Comparison of ENCODE assay signal across 12 mouse cellular contexts in the genomic region with DNA sequence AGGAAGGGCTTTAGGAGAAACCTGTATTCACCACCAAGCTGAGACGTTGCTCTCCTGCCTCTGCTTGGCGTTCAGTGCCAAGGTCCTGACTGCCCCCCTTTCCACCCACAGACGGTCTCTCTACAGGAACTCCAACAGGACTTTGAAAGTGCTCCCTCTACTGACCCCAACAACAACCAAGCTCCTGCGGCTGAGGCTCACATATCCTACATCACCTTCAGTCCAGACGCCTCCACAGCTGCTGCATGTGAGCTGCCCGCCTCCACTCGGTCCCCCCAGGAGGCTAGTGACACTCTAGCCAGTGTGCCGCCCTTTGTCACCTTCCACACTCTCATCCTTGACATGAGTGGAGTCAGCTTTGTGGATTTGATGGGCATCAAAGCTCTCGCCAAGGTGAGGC. TPM values are rescaled to one million over a fixed set of nuclear protein-coding genes. Genes with fewer than 3 reads are reported as not detected.
DNase-seq lines count a peak whose midpoint lies in the region; ATAC-seq and TF ChIP-seq lines count a peak whose summit lies in the region.
"Had no signal": no experiment of that assay in that cellular context is flagged by ENCODE, and none has a peak within 500 bp of the region (broad histone marks: within the 10 kb centered on the region; RNA-seq: fewer than 3 reads in every experiment).

No protein-coding gene starts in this region.

- H3K4me1 ChIP-seq in heart, embryonic 10.5 days = peaks cover 24% of the 10 kb centered on the region
- H3K4me1 ChIP-seq in lung, embryonic 16.5 days (replicated peaks; ENCODE audit: control insufficient read depth, insufficient read depth, low read length) = peaks cover 19% of the 10 kb centered on the region
- peaks cover 13 to 40% of the 10 kb centered on the region in 2 experiments for H3K4me1 ChIP-seq in CH12.LX (ENCODE audit: control insufficient read depth in 1 of 2, insufficient read depth in 2 of 2)

- no peak overlapping the region for H3K4me3 ChIP-seq in heart, embryonic 10.5 days
- no peak overlapping the region for H3K4me3 ChIP-seq in lung, embryonic 16.5 days (ENCODE audit: low read length)
- no peak overlapping the region for H3K4me3 ChIP-seq in CH12.LX (replicated peaks in 1 of 3; ENCODE audit: low read depth in 2 of 3, low read length in 2 of 3, poor library complexity in 1 of 3)
- H3K4me3 ChIP-seq: stomach, embryonic 15.5 days had no signal

- dilution Hi-C loops in CH12.LX (cut with MboI; ENCODE audit: extremely low pct_ligation_motif_present, extremely low pct_unique_long_range_greater_than_20kb, low sequenced_read_pairs) = no loop called here

- H3K9ac ChIP-seq in lung, embryonic 16.5 days (ENCODE audit: low read length) = no peak overlapping the region
- no peak overlapping the region for H3K9ac ChIP-seq in CH12.LX (ENCODE audit: insufficient read depth, low read depth)
- H3K9ac ChIP-seq: stomach, embryonic 15.5 days had no signal

- H3K27ac ChIP-seq in heart, embryonic 10.5 days = no peak overlapping the region
- peak overlapping the region; percentile 71 for H3K27ac ChIP-seq in lung, embryonic 16.5 days (ENCODE audit: low read length)
- no peak overlapping the region for H3K27ac ChIP-seq in CH12.LX (ENCODE audit: insufficient read depth, low read depth)
- H3K27ac ChIP-seq: stomach, embryonic 15.5 days had no signal

- H3K36me3 ChIP-seq in heart, embryonic 10.5 days = no peaks in the 10 kb centered on the region
- H3K36me3 ChIP-seq in lung, embryonic 16.5 days (ENCODE audit: control insufficient read depth, insufficient read depth, low read length) = no peaks in the 10 kb centered on the region
- no peaks in the 10 kb centered on the region for H3K36me3 ChIP-seq in CH12.LX (replicated peaks in 1 of 2; ENCODE audit: control insufficient read depth in 1 of 2, insufficient read depth in 1 of 2, low read length in 1 of 2)
- H3K36me3 ChIP-seq: stomach, embryonic 15.5 days had no signal

- no peak for ATAC-seq in lung, embryonic 16.5 days (ENCODE audit: low read depth)
- ATAC-seq in common myeloid progenitor, adult 5-6 weeks (replicated peaks; ENCODE audit: low read depth, poor library complexity, severe bottlenecking) = peak; percentile 49
- ATAC-seq: inflammation-experienced regulatory T-cells, adult 6 months had no signal

- no peak for TF ChIP-seq POLR2A in CH12.LX (IDR thresholded peaks at IDR 0.05; ENCODE audit: low read depth, low read length)

- DNase-seq in heart, embryonic 10.5 days (ENCODE audit: low spot score) = peak; percentile 73
- DNase-seq in heart, postnatal 4 days = no peak
- no peak for DNase-seq in lung, postnatal 25 days (ENCODE audit: low spot score)
- DNase-seq in CH12.LX (ENCODE audit: extremely low read depth) = no peak
- no peak for DNase-seq in embryo, embryonic 10 days (ENCODE audit: low spot score)
- no peak for DNase-seq in thymus, postnatal 0 days (ENCODE audit: low spot score)
- DNase-seq: kidney, postnatal 36 days; right cerebral cortex, postnatal 25 days had no signal

- no peak for TF ChIP-seq EP300 in CH12.LX (IDR thresholded peaks at IDR 0.05; ENCODE audit: low read length)

- peak; percentile 30 for TF ChIP-seq RAD21 in CH12.LX (IDR thresholded peaks at IDR 0.05; ENCODE audit: low read depth, low read length)

- no peaks in the 10 kb centered on the region for H3K79me2 ChIP-seq in CH12.LX (replicated peaks; ENCODE audit: control insufficient read depth, extremely low read depth, insufficient read depth, poor library complexity, severe bottlenecking)

- TF ChIP-seq CTCF in CH12.LX (conservative IDR thresholded peaks at IDR 0.05 in 1 of 2, IDR thresholded peaks at IDR 0.05 in 1 of 2; ENCODE audit: low read depth in 2 of 2, low read length in 2 of 2) = peak in 1 of 2 experiments; percentile 63; a peak in 2 of 4 replicates

- no peaks in the 10 kb centered on the region for H3K9me3 ChIP-seq in heart, embryonic 10.5 days
- no peaks in the 10 kb centered on the region for H3K9me3 ChIP-seq in lung, embryonic 16.5 days (ENCODE audit: control insufficient read depth, low read length)
- no peaks in the 10 kb centered on the region for H3K9me3 ChIP-seq in CH12.LX (replicated peaks; ENCODE audit: low read length)
- H3K9me3 ChIP-seq: stomach, embryonic 15.5 days had no signal

- in situ Hi-C loops in CH12.LX (cut with MboI; ENCODE audit: low pct_ligation_motif_present, low pct_unique_long_range_greater_than_20kb, low sequenced_read_pairs) = loop anchor here (10.0 kb wide), 1 partner anchor 149 kb away; no protein-coding TSS in a partner anchor

- H3K27me3 ChIP-seq in heart, embryonic 10.5 days (ENCODE audit: insufficient read depth, poor library complexity, severe bottlenecking) = peaks cover 7% of the 10 kb centered on the region; the same call in 1 of the 2 replicates
- no peaks in the 10 kb centered on the region for H3K27me3 ChIP-seq in lung, embryonic 16.5 days (ENCODE audit: control insufficient read depth, insufficient read depth, low read depth, low read length)
- H3K27me3 ChIP-seq in CH12.LX (replicated peaks) = no peaks in the 10 kb centered on the region
- H3K27me3 ChIP-seq: stomach, embryonic 15.5 days had no signal

- whole genome bisulfite sequencing in heart, embryonic 10.5 days = 45% methylated on average over 9 of the region's 9 CpGs
- WGBS in lung, embryonic 16.5 days = 42% methylated on average over 9 of the region's 9 CpGs

- H3K4me2 ChIP-seq in lung, embryonic 16.5 days (ENCODE audit: low read depth, low read length) = no peak overlapping the region
- H3K4me2 ChIP-seq in CH12.LX (ENCODE audit: insufficient read depth, low read depth, poor library complexity, severe bottlenecking) = no peak overlapping the region
- H3K4me2 ChIP-seq: stomach, embryonic 15.5 days had no signal

TF ChIP-seq in CH12.LX, 34 proteins besides CTCF, POLR2A, EP300 and RAD21:
- TF ChIP-seq JUN (IDR thresholded peaks at IDR 0.05; ENCODE audit: insufficient read depth, low read depth, low read length) (no peak), SMC3 (IDR thresholded peaks at IDR 0.05; ENCODE audit: low read depth, low read length) (peak; percentile 56)

RNA-seq across cellular contexts. Expression of a gene that starts 19.9 kb away (rescaled TPM):
- polyA plus RNA-seq in heart, embryonic 10.5 days (2016; fragmentation: Nextera tagmentation; extraction: Ambion mirVana) = 0.05 and 0.06 TPM in 2 replicates
- total RNA-seq in heart, postnatal 4 days (2021) = under 1 TPM in 1 of 2 experiments, not detected in 1; 0.07 TPM
- 8.9 and 10.1 TPM in 2 replicates for polyA plus RNA-seq in lung, embryonic 16.5 days (2015; fragmentation: Nextera tagmentation; extraction: Ambion mirVana)
- total RNA-seq in CH12.LX (2012; rRNA removed) (not detected in 2 replicates), CH12.LX (2014; rRNA removed) (not detected in 2 replicates)
- 0.29 and 0.31 TPM in 2 replicates for polyA plus RNA-seq in CH12.LX (2012; ENCODE audit: insufficient read length, low read depth)
- not detected in 2 replicates for total RNA-seq in common myeloid progenitor, adult 5-6 weeks (2017)
- polyA plus RNA-seq in thymus, postnatal 0 days (2015; fragmentation: Nextera tagmentation; extraction: Ambion mirVana) = 0.08 and 0.14 TPM in 2 replicates
- polyA plus RNA-seq: inflammation-experienced regulatory T-cells, adult 6 months had no signal

RNA-seq across cellular contexts. Expression of a gene that starts 33.5 kb away (rescaled TPM):
- polyA plus RNA-seq in heart, embryonic 10.5 days (2016; fragmentation: Nextera tagmentation; extraction: Ambion mirVana) = 2.1 and 3.1 TPM in 2 replicates
- total RNA-seq in heart, postnatal 4 days (2021) = 1 to 10 TPM; 2.2 to 3.4 TPM
- 0.68 and 0.70 TPM in 2 replicates for polyA plus RNA-seq in lung, embryonic 16.5 days (2015; fragmentation: Nextera tagmentation; extraction: Ambion mirVana)
- 0.17 and 0.29 TPM in 2 replicates for total RNA-seq in CH12.LX (2012; rRNA removed)
- total RNA-seq in CH12.LX (2014; rRNA removed) = 0.09 and 0.21 TPM in 2 replicates
- polyA plus RNA-seq in CH12.LX (2012; ENCODE audit: insufficient read length, low read depth) = 0.19 and 0.53 TPM in 2 replicates
- total RNA-seq in common myeloid progenitor, adult 5-6 weeks (2017) = not detected in 2 replicates
- polyA plus RNA-seq in thymus, postnatal 0 days (2015; fragmentation: Nextera tagmentation; extraction: Ambion mirVana) = 0.95 and 1.4 TPM in 2 replicates
